Mouse (Mus musculus) frontal cortex, postnatal 10 days (tissue): ENCODE measurements around the gene Unc13b.

ENCODE experiments used
- DNase-seq, 2 experiments: peaks; one replicate each; pipeline ENCODE4 v3.0.0; 2022; ENCODE audit warnings: low spot score in 2 of 2, mixed read lengths in 1 of 2

Gene Unc13b

DNA sequence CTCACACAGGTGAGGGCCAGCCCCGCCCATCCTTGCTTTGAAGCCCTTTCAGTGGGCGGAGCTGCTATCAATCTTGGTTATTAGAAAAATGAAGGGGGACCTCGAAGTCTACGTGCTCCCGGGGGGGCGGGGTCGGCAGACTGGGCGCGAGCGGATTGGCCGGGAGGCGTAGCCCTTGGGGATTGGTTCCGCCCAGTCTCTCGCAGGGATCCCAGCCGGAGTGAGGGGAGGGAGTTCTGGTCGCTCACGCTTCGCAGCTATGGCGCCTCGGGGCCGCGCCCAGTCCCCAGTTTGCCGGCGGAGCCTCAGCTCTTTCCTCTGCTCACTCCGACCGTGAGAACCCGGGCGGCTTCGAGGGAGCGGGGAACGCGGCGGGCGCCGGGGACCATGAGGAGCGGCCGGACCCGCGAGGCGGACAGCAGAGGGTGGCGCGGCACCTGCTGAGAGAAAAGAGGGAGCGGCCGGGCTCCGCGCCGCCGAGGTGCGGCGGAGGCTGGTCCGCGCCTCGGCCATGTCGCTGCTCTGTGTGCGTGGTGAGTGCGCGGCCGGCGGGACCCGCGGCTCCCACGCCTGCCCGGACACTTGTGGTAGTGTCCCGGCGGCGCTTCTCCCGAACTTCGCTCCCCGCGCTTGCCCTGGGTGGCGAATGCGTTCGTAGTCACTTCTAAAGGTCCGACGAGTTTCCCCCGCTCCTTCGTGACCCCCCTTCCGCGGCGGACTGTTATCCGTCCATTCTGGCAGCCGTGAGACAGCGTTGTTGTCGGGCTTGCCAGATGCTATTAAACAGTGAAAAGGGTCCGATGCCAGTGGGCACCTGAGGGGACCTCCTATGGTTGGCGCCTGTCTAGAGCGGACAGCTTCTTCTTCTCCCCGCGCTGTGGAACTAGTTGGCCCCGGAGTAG lies at the start of gene Unc13b:
Unc13b (plus strand) TSS at position 201 of the 902 bp plus-strand sequence.
- peak; percentile 84 to 90 for DNase-seq

DNA sequence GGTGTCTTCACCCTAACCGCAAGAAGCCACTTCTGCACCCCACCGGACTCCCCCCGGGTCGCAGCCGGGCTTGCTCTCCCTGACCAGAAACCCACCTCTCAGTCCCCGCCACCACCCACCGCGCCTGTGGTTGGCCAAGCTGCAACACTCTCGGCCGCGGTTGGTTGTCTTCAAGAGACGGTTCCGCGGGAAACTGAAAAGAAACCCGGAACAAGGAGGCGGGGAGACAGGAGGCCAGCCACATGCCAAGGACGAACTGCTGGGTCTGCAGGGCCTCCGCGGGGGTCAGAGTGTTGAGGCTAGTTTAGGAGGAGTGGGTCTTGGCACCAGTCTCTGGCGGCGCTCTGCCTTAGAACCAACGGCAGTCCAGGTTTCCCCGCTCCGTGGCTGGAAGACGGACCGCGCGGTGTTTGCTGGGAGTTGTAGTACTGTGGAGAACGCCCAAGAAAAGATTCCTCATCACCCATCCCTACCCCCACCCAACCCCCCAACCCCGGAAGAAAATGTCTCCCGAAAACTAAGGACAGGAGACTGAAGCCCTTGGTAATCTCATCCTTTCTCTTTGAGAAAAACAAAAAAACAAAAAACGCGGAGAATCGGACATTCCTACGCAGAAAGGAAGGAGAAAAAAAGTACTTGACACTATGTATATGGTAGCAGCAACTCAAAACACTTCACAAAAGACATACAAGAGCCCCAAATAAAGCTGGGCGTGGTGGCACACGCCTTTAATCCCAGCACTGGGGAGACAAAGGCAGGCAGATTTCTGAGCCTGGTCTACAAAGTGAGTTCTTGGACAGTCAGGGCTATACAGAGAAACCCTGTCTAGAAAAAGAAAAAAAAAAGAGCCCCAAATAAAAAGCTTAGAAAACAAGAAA lies 48.4 kb upstream of the Unc13b start, which contains the start of gene Fancg:
Fancg (minus strand) TSS at position 346 of the 878 bp plus-strand sequence.
- peak; percentile 65 to 83 for DNase-seq

- no peak for DNase-seq
Measured at GRCm38 (mm10) chr4:43012091-43012490, 46.7 kb upstream of the Unc13b start.

- DNase-seq: no peak
Measured at GRCm38 (mm10) chr4:43018156-43018555, 40.6 kb upstream of the Unc13b start.

DNA sequence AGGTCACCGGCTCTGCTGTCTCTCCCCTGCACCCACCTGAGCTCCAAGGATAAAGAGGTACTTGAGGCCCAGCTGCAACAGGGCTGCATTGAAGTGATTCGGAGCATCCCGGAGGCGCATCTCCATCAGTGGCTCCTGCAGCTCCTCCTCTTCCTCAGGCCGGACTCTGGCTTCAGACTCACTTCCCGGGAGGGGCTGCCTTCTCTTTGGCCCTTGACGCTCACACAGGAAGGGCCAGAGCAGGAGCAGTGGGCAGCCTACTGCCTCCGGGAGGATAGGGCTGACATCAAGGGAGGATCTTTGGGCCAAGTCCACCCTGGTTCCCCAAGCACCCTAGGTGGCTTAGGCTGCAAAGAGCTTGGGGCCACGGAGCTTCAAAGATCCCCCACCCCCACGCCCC lies 39.6 kb upstream of the Unc13b start:
- DNase-seq: no peak

DNA sequence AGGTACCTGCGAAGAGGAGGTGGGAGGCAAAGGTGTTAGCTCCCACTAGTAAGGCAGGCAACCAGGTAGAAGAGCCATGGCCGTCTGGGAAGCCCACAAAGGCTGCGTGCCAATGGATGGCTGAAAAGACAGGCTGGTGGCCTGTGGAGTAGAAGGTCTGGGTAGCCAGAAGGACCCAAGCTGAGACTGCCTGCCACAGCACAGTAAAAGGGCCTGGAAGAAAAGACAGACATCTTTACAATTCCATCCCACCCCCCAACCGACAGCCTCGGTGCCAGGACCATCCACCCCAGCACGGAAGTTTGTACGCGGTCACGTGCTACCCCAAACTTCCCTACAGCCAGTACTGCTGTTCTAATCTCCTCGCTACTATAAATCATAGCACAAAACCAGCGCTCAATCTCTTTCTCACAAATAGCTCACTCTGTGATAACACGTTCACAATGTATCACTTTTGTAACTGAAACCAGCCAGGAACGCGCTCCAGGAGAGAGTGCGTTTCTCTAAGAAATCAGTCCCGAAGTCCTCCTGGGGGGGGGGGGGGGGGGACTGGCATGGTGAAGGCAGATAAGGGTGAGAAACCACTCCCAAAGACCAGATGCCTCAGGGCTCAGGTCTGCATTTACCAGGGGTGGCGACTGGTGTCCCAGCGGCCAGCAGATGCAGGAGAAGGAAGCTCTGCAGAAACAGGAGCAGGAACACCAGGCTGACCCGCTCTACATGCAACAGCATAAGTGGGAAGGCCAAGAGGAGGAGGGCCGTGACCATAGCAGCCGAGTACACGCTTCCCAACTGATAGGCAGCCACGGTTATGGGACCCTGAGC lies 38.9 kb upstream of the Unc13b start:
- no peak for DNase-seq

GRCm38 (mm10) chr4:43020876-43021275 lies 37.9 kb upstream of the Unc13b start:
- no peak for DNase-seq

DNA sequence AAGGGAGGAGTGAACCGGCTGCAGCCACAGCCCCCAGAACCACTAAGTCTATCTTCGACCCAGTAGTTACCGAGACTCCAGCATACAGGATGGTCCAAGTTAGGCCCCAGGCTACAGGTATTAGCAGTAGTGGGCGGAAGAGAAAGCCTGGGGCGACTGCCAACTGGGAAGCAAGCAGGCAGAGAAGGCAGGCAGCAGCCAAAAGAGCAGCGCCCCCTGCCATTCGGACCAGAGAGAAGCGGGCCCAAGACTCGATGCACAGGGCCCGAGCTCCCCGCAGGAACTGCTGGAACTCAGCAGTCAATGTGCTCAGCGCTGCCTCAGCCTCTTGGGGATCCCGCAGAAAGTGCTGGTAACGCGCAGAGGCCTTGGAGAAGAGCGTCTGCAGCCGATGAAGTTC lies 37.4 kb upstream of the Unc13b start:
- no peak for DNase-seq

- no peak for DNase-seq
Measured at GRCm38 (mm10) chr4:43024673-43025072, 34.1 kb upstream of the Unc13b start.

DNA sequence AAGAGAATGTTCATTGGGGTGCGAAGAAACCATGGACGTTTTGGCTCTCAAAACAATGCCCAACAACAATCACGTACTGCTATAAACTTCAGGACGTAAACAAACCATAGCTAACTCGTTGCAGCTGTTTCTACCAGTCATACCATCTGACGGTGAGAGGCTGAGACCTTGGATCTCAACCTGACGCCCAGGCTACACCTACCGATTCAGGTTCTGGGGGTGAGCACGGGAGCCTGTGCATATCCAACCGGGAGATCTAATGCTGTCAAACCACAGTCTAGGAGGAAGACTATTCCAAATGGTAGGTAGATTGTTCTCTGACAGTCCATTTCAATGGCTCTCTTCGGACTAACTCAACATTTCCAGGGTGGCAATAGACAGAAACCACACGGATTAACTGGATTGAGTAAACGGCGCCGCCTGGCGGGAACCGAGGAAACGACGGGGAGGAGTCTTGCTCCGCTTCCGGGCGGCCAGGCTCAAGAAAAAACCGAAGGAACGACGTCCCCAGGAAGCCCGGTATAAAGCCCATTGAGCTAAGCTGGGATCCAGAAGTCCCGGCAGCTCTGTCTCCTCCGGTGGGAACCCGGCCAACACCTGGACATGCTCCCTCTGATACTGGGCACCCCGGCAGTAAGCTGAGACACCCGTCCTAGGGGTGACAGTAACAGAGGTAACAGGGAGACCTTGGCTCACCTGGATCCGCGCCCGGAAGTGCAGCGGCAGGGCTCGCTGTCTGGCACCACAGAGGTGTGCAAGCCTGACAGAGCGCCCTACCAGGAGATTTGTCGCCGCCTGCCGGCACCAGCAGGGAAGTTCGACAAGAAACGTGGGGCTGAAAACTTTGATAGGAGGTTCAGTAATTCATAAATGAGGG lies 33.4 kb upstream of the Unc13b start, which contains the start of gene Pigo:
Pigo (minus strand) TSS at position 736 of the 877 bp plus-strand sequence.
- DNase-seq: peak; percentile 87 to 92

DNA sequence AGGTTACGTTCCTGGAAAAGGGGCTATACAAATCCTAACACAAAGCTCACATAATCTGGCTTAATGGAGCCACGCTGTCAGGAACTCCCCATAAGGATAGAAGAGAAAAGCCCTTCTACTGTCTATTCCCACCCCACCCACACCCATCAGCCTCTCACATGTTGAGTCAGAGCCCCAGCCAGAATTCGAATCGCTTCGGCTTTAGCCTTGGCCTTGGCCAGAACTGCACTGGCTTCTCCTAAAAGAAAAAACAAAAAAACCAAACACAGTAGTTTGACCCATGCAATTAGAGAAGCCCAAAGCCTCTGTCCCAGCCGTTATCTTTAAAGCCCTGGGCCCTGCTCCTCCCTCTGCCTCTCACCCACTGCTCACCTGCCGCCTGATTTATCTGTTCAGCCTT lies 29.6 kb upstream of the Unc13b start:
- no peak for DNase-seq

DNA sequence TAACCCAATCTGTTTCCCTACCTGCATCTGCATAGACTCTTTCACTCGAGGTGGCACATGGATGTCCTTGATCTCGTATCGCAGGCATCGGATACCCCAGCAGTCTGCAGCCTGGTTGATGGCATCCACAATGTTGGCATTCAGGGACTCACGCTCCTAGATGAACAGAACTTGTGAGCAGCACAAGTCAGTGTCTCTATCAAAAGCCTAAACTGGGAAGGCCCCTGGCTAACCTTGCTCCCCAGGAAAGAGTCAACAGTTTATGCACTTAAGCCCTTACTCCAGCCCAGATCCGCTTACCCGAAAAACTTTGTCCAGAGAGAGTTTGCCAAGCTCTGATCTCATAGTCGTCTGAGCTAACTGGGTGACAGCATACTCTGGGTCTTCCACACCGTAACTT lies 29.0 kb upstream of the Unc13b start:
- no peak for DNase-seq

DNA sequence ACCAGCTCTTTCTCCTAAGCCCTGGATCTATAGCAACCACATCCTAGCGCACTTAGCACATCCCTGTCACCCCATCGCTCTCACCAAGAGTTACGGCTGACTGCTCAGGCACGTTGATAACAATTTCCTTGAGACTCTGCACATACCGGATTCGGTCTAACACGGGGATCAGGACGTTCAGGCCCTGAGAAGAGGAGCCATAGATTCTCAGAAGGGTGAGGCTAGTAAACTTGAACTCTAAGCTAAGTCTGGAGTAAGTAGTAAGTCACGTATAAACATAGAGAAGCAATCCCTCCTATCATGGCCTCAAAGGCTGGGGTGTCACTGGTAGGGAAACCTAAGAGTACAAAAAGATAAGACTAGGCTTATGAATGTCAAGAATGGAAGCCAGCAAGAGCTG lies 28.4 kb upstream of the Unc13b start:
- DNase-seq: no peak

DNA sequence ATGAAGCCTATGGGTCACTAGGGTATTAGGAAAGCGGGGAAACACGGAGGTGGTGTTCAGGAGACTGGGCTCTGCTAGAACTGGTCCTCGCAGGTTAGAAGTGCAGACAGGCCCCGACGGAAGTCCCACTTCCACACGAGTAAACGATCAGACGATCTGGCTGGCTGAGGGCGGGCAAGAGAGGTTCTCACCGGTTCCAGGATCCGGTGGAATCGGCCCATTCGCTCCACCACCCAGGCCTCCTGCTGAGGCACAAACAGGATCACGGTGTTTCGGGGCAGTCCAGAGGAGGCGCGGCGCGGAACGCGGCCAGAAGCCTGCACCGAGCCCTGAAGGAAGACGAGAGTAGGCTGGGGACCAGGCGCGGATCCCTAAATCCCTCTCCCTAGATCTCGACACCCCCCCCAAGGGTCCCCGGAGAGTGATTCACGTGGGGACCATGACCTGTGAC lies 27.9 kb upstream of the Unc13b start:
- no peak for DNase-seq

DNA sequence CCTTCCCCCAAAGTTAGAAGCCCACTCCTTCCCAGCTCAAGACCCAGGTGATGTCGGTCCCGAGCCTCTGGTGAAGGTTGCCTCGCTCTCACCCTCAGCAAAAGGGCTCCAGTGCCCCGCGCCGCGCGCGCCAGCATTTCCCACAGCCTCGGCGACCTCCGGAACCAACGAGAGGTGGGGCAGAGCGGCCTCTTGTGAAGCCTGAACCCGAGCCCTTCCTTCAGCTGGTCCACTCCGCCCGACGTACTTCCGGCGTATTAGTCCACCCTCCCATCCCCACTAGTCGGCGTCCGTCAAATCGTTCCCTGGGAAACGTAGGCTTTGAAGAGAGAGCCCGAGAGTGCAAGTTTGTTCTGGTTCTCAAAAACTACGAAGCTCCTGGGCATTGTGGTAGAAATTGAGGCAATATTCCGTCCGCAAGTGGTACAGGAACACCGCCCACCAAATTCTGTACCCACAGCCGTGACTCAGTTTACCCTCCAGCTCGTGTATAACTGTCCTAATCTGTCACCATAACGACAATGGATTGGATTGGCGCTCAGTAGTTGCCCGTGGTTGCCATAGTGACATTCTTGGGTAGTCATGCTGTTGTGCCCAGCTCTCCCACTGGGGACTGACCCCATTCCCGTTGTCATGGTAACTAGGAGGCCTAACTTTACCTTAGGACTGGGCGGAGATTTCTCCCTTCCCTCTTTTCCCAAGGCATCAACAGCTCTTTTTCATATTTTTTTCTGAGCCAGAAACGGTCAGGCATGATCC lies 27.3 kb upstream of the Unc13b start, which contains the start of gene Stoml2:
Stoml2 (minus strand) TSS at position 474 of the 759 bp plus-strand sequence.
- peak; percentile 89 for DNase-seq

- no peak for DNase-seq
Measured at GRCm38 (mm10) chr4:43032501-43032900, 26.3 kb upstream of the Unc13b start.

DNA sequence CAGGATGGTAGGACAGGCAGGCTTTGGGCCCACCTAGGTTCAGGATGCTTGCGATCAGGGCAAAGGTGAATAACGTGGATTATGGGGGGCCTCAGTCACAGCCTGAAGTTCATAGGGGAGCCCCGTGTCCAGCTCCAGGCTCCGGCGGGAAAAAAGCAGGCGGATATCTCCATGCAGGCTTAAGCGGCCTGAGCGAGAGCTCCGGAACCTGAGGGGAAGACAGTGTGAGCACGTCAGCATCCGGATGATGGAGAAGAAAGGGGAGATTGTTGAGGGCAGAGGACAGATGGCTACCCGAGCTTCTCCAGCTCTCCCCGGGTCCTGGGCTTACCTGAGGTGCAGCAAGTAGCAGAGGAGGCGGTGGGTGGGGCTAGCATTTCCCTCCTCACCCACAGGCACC lies 25.3 kb upstream of the Unc13b start:
- no peak for DNase-seq

GRCm38 (mm10) chr4:43035851-43036250 lies 22.9 kb upstream of the Unc13b start:
- DNase-seq: no peak

- DNase-seq: no peak
Measured at GRCm38 (mm10) chr4:43036356-43036755, 22.4 kb upstream of the Unc13b start.
